Comparison of ENCODE assay signal across 18 mouse cellular contexts in genomic region chr17:45546941-45547340, GRCm38 (mm10). TPM values are rescaled to one million over a fixed set of nuclear protein-coding genes. Genes with fewer than 3 reads are reported as not detected.
DNase-seq lines count a peak whose midpoint lies in the region; ATAC-seq lines count a peak whose summit lies in the region.
"Had no signal": no experiment of that assay in that cellular context is flagged by ENCODE, and none has a peak within 500 bp of the region (broad histone marks: within the 10 kb centered on the region; RNA-seq: fewer than 3 reads in every experiment).

No protein-coding gene starts in this region.

- peak overlapping the region; percentile 92 for H3K4me3 ChIP-seq in forebrain, embryonic 15.5 days
- no peak overlapping the region for H3K4me3 ChIP-seq in forebrain, embryonic 11.5 days (ENCODE audit: low read depth, low read length)
- no peak overlapping the region for H3K4me3 ChIP-seq in midbrain, embryonic 12.5 days
- no peak overlapping the region for H3K4me3 ChIP-seq in midbrain, embryonic 14.5 days (replicated peaks; ENCODE audit: low read depth, low read length)
- H3K4me3 ChIP-seq in hindbrain, embryonic 15.5 days = no peak overlapping the region
- no peak overlapping the region for H3K4me3 ChIP-seq in liver, embryonic 11.5 days (ENCODE audit: low read depth, low read length)
- H3K4me3 ChIP-seq: heart, embryonic 12.5 days; limb, embryonic 10.5 days; liver, embryonic 13.5 days had no signal

- DNase-seq in forebrain, embryonic 11.5 days (ENCODE audit: low spot score) = no peak
- DNase-seq in midbrain, embryonic 14.5 days = no peak
- peak; percentile 71 for DNase-seq in cerebellum, adult 8-10 months
- no peak for DNase-seq in thymus, postnatal 0 days (ENCODE audit: low spot score)
- no peak for DNase-seq in liver, embryonic 11.5 days (ENCODE audit: low spot score)
- DNase-seq: gastrocnemius, postnatal 36 days; heart, postnatal 4 days; kidney, adult 18-20 months; kidney, postnatal 36 days; layer of hippocampus, postnatal 36 days; liver, embryonic 13.5 days had no signal

- H3K9ac ChIP-seq in forebrain, embryonic 15.5 days (replicated peaks) = no peak overlapping the region
- no peak overlapping the region for H3K9ac ChIP-seq in forebrain, embryonic 11.5 days (ENCODE audit: low read length)
- H3K9ac ChIP-seq in midbrain, embryonic 12.5 days (replicated peaks) = 0 out of 2 replicates have a peak overlapping the region, but pooled peaks have one; percentile 4
- no peak overlapping the region for H3K9ac ChIP-seq in midbrain, embryonic 14.5 days (replicated peaks; ENCODE audit: low read length)
- no peak overlapping the region for H3K9ac ChIP-seq in hindbrain, embryonic 15.5 days
- no peak overlapping the region for H3K9ac ChIP-seq in liver, embryonic 11.5 days (ENCODE audit: low read depth, low read length)
- H3K9ac ChIP-seq: heart, embryonic 12.5 days; liver, embryonic 13.5 days had no signal

- 70% methylated on average over 16 of the region's 16 CpGs for WGBS in forebrain, embryonic 15.5 days
- WGBS in forebrain, embryonic 11.5 days = 63% methylated on average over 16 of the region's 16 CpGs
- 71% methylated on average over 16 of the region's 16 CpGs for WGBS in midbrain, embryonic 12.5 days
- 72% methylated on average over 16 of the region's 16 CpGs for WGBS in midbrain, embryonic 14.5 days
- 67% methylated on average over 16 of the region's 16 CpGs for WGBS in hindbrain, embryonic 15.5 days
- WGBS in liver, embryonic 11.5 days = 59% methylated on average over 16 of the region's 16 CpGs

- H3K4me1 ChIP-seq in forebrain, embryonic 15.5 days = peaks cover 56% of the 10 kb centered on the region
- peaks cover 25% of the 10 kb centered on the region for H3K4me1 ChIP-seq in forebrain, embryonic 11.5 days (replicated peaks; ENCODE audit: control insufficient read depth, insufficient read depth, low read length)
- H3K4me1 ChIP-seq in midbrain, embryonic 12.5 days = peaks cover 61% of the 10 kb centered on the region
- peaks cover 44% of the 10 kb centered on the region for H3K4me1 ChIP-seq in midbrain, embryonic 14.5 days (ENCODE audit: control insufficient read depth, insufficient read depth, low read length)
- peaks cover 60% of the 10 kb centered on the region for H3K4me1 ChIP-seq in hindbrain, embryonic 15.5 days (replicated peaks)
- peaks cover 20% of the 10 kb centered on the region for H3K4me1 ChIP-seq in liver, embryonic 11.5 days (replicated peaks; ENCODE audit: control insufficient read depth, insufficient read depth, low read length)

- peaks cover 9% of the 10 kb centered on the region for H3K27me3 ChIP-seq in forebrain, embryonic 15.5 days
- peaks cover 45% of the 10 kb centered on the region for H3K27me3 ChIP-seq in forebrain, embryonic 11.5 days (ENCODE audit: control insufficient read depth, insufficient read depth, low read length)
- H3K27me3 ChIP-seq in midbrain, embryonic 12.5 days = peaks cover 73% of the 10 kb centered on the region
- H3K27me3 ChIP-seq in midbrain, embryonic 14.5 days (ENCODE audit: control insufficient read depth, insufficient read depth, low read length) = peaks cover 31% of the 10 kb centered on the region
- peaks cover 23% of the 10 kb centered on the region for H3K27me3 ChIP-seq in hindbrain, embryonic 15.5 days
- peaks cover 97% of the 10 kb centered on the region for H3K27me3 ChIP-seq in liver, embryonic 11.5 days (replicated peaks; ENCODE audit: control insufficient read depth, insufficient read depth, low read length)

- H3K4me2 ChIP-seq in forebrain, embryonic 15.5 days (replicated peaks) = no peak overlapping the region
- no peak overlapping the region for H3K4me2 ChIP-seq in forebrain, embryonic 11.5 days (ENCODE audit: low read depth, low read length, severe bottlenecking)
- H3K4me2 ChIP-seq in midbrain, embryonic 12.5 days (replicated peaks) = no peak overlapping the region
- H3K4me2 ChIP-seq in midbrain, embryonic 14.5 days (ENCODE audit: low read length) = no peak overlapping the region
- H3K4me2 ChIP-seq in hindbrain, embryonic 15.5 days = peak overlapping the region; percentile 69
- H3K4me2 ChIP-seq in liver, embryonic 11.5 days = no peak overlapping the region
- H3K4me2 ChIP-seq: heart, embryonic 12.5 days; liver, embryonic 13.5 days had no signal

- no peaks in the 10 kb centered on the region for H3K9me3 ChIP-seq in forebrain, embryonic 15.5 days
- H3K9me3 ChIP-seq in forebrain, embryonic 11.5 days (ENCODE audit: control insufficient read depth, low read length) = no peaks in the 10 kb centered on the region
- H3K9me3 ChIP-seq in midbrain, embryonic 12.5 days = no peaks in the 10 kb centered on the region
- H3K9me3 ChIP-seq in midbrain, embryonic 14.5 days (ENCODE audit: control insufficient read depth, low read length) = no peaks in the 10 kb centered on the region
- no peaks in the 10 kb centered on the region for H3K9me3 ChIP-seq in hindbrain, embryonic 15.5 days
- no peaks in the 10 kb centered on the region for H3K9me3 ChIP-seq in liver, embryonic 11.5 days (ENCODE audit: control insufficient read depth, low read length)
- H3K9me3 ChIP-seq: heart, embryonic 12.5 days; limb, embryonic 10.5 days; liver, embryonic 13.5 days had no signal

- no peak for ATAC-seq in forebrain, embryonic 15.5 days (replicated peaks)
- no peak for ATAC-seq in forebrain, embryonic 11.5 days (replicated peaks; ENCODE audit: low FRiP score)
- ATAC-seq in midbrain, embryonic 12.5 days (ENCODE audit: low FRiP score, low read depth) = no peak
- ATAC-seq in midbrain, embryonic 14.5 days (ENCODE audit: low FRiP score, low TSS enrichment) = no peak
- ATAC-seq in hindbrain, embryonic 15.5 days (ENCODE audit: low FRiP score, low read depth) = no peak
- no peak for ATAC-seq in liver, embryonic 11.5 days (replicated peaks; ENCODE audit: low FRiP score)
- ATAC-seq: lung, postnatal 0 days had no signal

- no peak overlapping the region for H3K27ac ChIP-seq in forebrain, embryonic 15.5 days (replicated peaks)
- no peak overlapping the region for H3K27ac ChIP-seq in forebrain, embryonic 11.5 days (ENCODE audit: low read depth, low read length)
- no peak overlapping the region for H3K27ac ChIP-seq in midbrain, embryonic 12.5 days (replicated peaks)
- no peak overlapping the region for H3K27ac ChIP-seq in midbrain, embryonic 14.5 days (replicated peaks; ENCODE audit: low read depth, low read length)
- H3K27ac ChIP-seq in hindbrain, embryonic 15.5 days (replicated peaks) = no peak overlapping the region
- H3K27ac ChIP-seq in liver, embryonic 11.5 days (ENCODE audit: low read depth, low read length) = no peak overlapping the region
- H3K27ac ChIP-seq: limb, embryonic 10.5 days; liver, embryonic 13.5 days had no signal

- H3K36me3 ChIP-seq in forebrain, embryonic 15.5 days = peaks cover 26% of the 10 kb centered on the region; the same call in 1 of the 2 replicates
- no peaks in the 10 kb centered on the region for H3K36me3 ChIP-seq in forebrain, embryonic 11.5 days (ENCODE audit: control insufficient read depth, insufficient read depth, low read length)
- peaks cover 18% of the 10 kb centered on the region for H3K36me3 ChIP-seq in midbrain, embryonic 12.5 days
- H3K36me3 ChIP-seq in midbrain, embryonic 14.5 days (ENCODE audit: control insufficient read depth, insufficient read depth, low read length) = peaks cover 35% of the 10 kb centered on the region
- peaks cover 12% of the 10 kb centered on the region; the same call in 1 of the 2 replicates for H3K36me3 ChIP-seq in hindbrain, embryonic 15.5 days
- H3K36me3 ChIP-seq in liver, embryonic 11.5 days (ENCODE audit: control insufficient read depth, insufficient read depth, low read length) = no peaks in the 10 kb centered on the region
- H3K36me3 ChIP-seq: heart, embryonic 12.5 days; liver, embryonic 13.5 days had no signal

RNA-seq across cellular contexts. Expression of gene Tmem151b, which starts 2.5 kb away (rescaled TPM):
- polyA plus RNA-seq in forebrain, embryonic 15.5 days (2015; fragmentation: Nextera tagmentation; extraction: Ambion mirVana) = 34.5 and 36.2 TPM in 2 replicates
- polyA plus RNA-seq in forebrain, embryonic 11.5 days (2014; fragmentation: Nextera tagmentation; extraction: Ambion mirVana) = 8.2 and 9.1 TPM in 2 replicates
- polyA plus RNA-seq in midbrain, embryonic 12.5 days (2016; fragmentation: Nextera tagmentation; extraction: Ambion mirVana) = 12.6 and 13.5 TPM in 2 replicates
- polyA plus RNA-seq in midbrain, embryonic 14.5 days (2014; fragmentation: Nextera tagmentation; extraction: Ambion mirVana) = 20.4 and 24.1 TPM in 2 replicates
- 27.4 and 31.9 TPM in 2 replicates for polyA plus RNA-seq in hindbrain, embryonic 15.5 days (2015; fragmentation: Nextera tagmentation; extraction: Ambion mirVana)
- 19.0 and 19.6 TPM in 2 replicates for polyA plus RNA-seq in thymus, postnatal 0 days (2015; fragmentation: Nextera tagmentation; extraction: Ambion mirVana)
- polyA plus RNA-seq in liver, embryonic 11.5 days (2014; fragmentation: Nextera tagmentation; extraction: Ambion mirVana) = 1.2 and 1.4 TPM in 2 replicates

RNA-seq across cellular contexts. Expression of gene Nfkbie, which starts 8.6 kb away (rescaled TPM):
- polyA plus RNA-seq in forebrain, embryonic 15.5 days (2015; fragmentation: Nextera tagmentation; extraction: Ambion mirVana) = 4.2 and 4.6 TPM in 2 replicates
- 5.9 and 6.0 TPM in 2 replicates for polyA plus RNA-seq in forebrain, embryonic 11.5 days (2014; fragmentation: Nextera tagmentation; extraction: Ambion mirVana)
- polyA plus RNA-seq in midbrain, embryonic 12.5 days (2016; fragmentation: Nextera tagmentation; extraction: Ambion mirVana) = 6.8 and 7.9 TPM in 2 replicates
- polyA plus RNA-seq in midbrain, embryonic 14.5 days (2014; fragmentation: Nextera tagmentation; extraction: Ambion mirVana) = 4.2 and 4.9 TPM in 2 replicates
- polyA plus RNA-seq in hindbrain, embryonic 15.5 days (2015; fragmentation: Nextera tagmentation; extraction: Ambion mirVana) = 4.8 and 6.4 TPM in 2 replicates
- polyA plus RNA-seq in thymus, postnatal 0 days (2015; fragmentation: Nextera tagmentation; extraction: Ambion mirVana) = 70.4 and 80.2 TPM in 2 replicates
- 2.5 and 3.0 TPM in 2 replicates for polyA plus RNA-seq in liver, embryonic 11.5 days (2014; fragmentation: Nextera tagmentation; extraction: Ambion mirVana)

RNA-seq across cellular contexts. Expression of gene Slc35b2, which starts 16.7 kb away (rescaled TPM):
- 97.9 and 99.8 TPM in 2 replicates for polyA plus RNA-seq in forebrain, embryonic 15.5 days (2015; fragmentation: Nextera tagmentation; extraction: Ambion mirVana)
- 103 and 105 TPM in 2 replicates for polyA plus RNA-seq in forebrain, embryonic 11.5 days (2014; fragmentation: Nextera tagmentation; extraction: Ambion mirVana)
- polyA plus RNA-seq in midbrain, embryonic 12.5 days (2016; fragmentation: Nextera tagmentation; extraction: Ambion mirVana) = 96.6 and 102 TPM in 2 replicates
- polyA plus RNA-seq in midbrain, embryonic 14.5 days (2014; fragmentation: Nextera tagmentation; extraction: Ambion mirVana) = 73.0 and 77.1 TPM in 2 replicates
- 89.9 and 90.4 TPM in 2 replicates for polyA plus RNA-seq in hindbrain, embryonic 15.5 days (2015; fragmentation: Nextera tagmentation; extraction: Ambion mirVana)
- polyA plus RNA-seq in thymus, postnatal 0 days (2015; fragmentation: Nextera tagmentation; extraction: Ambion mirVana) = 95.8 and 96.9 TPM in 2 replicates
- 110 and 116 TPM in 2 replicates for polyA plus RNA-seq in liver, embryonic 11.5 days (2014; fragmentation: Nextera tagmentation; extraction: Ambion mirVana)

RNA-seq across cellular contexts. Expression of gene Tcte1, which starts 23.7 kb away (rescaled TPM):
- 4.7 and 4.8 TPM in 2 replicates for polyA plus RNA-seq in forebrain, embryonic 15.5 days (2015; fragmentation: Nextera tagmentation; extraction: Ambion mirVana)
- polyA plus RNA-seq in forebrain, embryonic 11.5 days (2014; fragmentation: Nextera tagmentation; extraction: Ambion mirVana) = 0.95 and 2.0 TPM in 2 replicates
- polyA plus RNA-seq in midbrain, embryonic 12.5 days (2016; fragmentation: Nextera tagmentation; extraction: Ambion mirVana) = 0.71 and 1.8 TPM in 2 replicates
- 3.0 and 5.8 TPM in 2 replicates for polyA plus RNA-seq in midbrain, embryonic 14.5 days (2014; fragmentation: Nextera tagmentation; extraction: Ambion mirVana)
- 4.3 and 5.2 TPM in 2 replicates for polyA plus RNA-seq in hindbrain, embryonic 15.5 days (2015; fragmentation: Nextera tagmentation; extraction: Ambion mirVana)
- 1.3 and 3.0 TPM in 2 replicates for polyA plus RNA-seq in thymus, postnatal 0 days (2015; fragmentation: Nextera tagmentation; extraction: Ambion mirVana)
- 0.14 and 0.23 TPM in 2 replicates for polyA plus RNA-seq in liver, embryonic 11.5 days (2014; fragmentation: Nextera tagmentation; extraction: Ambion mirVana)
- polyA plus RNA-seq: C2C12; liver, embryonic 13.5 days had no signal

RNA-seq across cellular contexts. Expression of gene Hsp90ab1, which starts 26.1 kb away (rescaled TPM):
- 1,627 and 1,637 TPM in 2 replicates for polyA plus RNA-seq in forebrain, embryonic 15.5 days (2015; fragmentation: Nextera tagmentation; extraction: Ambion mirVana)
- polyA plus RNA-seq in forebrain, embryonic 11.5 days (2014; fragmentation: Nextera tagmentation; extraction: Ambion mirVana) = 1,787 and 1,872 TPM in 2 replicates
- 1,424 and 1,459 TPM in 2 replicates for polyA plus RNA-seq in midbrain, embryonic 12.5 days (2016; fragmentation: Nextera tagmentation; extraction: Ambion mirVana)
- polyA plus RNA-seq in midbrain, embryonic 14.5 days (2014; fragmentation: Nextera tagmentation; extraction: Ambion mirVana) = 1,248 and 1,388 TPM in 2 replicates
- 1,555 and 1,567 TPM in 2 replicates for polyA plus RNA-seq in hindbrain, embryonic 15.5 days (2015; fragmentation: Nextera tagmentation; extraction: Ambion mirVana)
- 1,223 and 1,279 TPM in 2 replicates for polyA plus RNA-seq in thymus, postnatal 0 days (2015; fragmentation: Nextera tagmentation; extraction: Ambion mirVana)
- 1,837 and 1,887 TPM in 2 replicates for polyA plus RNA-seq in liver, embryonic 11.5 days (2014; fragmentation: Nextera tagmentation; extraction: Ambion mirVana)
